Mouse (Mus musculus): ENCODE results near the gene Cfap52. TPM values are rescaled to one million over a fixed set of nuclear protein-coding genes. Genes with fewer than 3 reads are reported as not detected.

The Cfap52 gene
- polyA plus RNA-seq, 1 experiment from 2014 or later = not detected

GRCm38 (mm10) chr11:67923720-67924119, 41.7 kb downstream of the Cfap52 start:
- Histone ChIP-seq H3K4me2 (ENCODE audit: low read depth, low read length) (no peak overlapping the region), H3K4me3 (ENCODE audit: low read depth, low read length) (no peak overlapping the region), H3K4me1 (ENCODE audit: control insufficient read depth, insufficient read depth, low read length) (no peaks in the 10 kb centered on the region; the same call in 1 of the 2 replicates), H3K36me3 (replicated peaks; ENCODE audit: control insufficient read depth, insufficient read depth, low read depth, low read length) (no peaks in the 10 kb centered on the region), H3K27ac (replicated peaks; ENCODE audit: low read depth, low read length) (no peak overlapping the region), H3K9ac (replicated peaks; ENCODE audit: low read length) (no peak overlapping the region), H3K27me3 (ENCODE audit: control insufficient read depth, insufficient read depth, low read length) (peaks cover 18% of the 10 kb centered on the region), H3K9me3 (replicated peaks; ENCODE audit: control insufficient read depth, low read length) (no peaks in the 10 kb centered on the region)
- no peak for ATAC-seq (replicated peaks; ENCODE audit: insufficient number of reproducible peaks, low FRiP score, low TSS enrichment, low read depth)
- 93% methylated on average over 5 of the region's 5 CpGs for WGBS
- DNase-seq (ENCODE audit: low spot score) = no peak

GRCm38 (mm10) chr11:67922755-67923125, 42.7 kb downstream of the Cfap52 start:
- H3K27me3 ChIP-seq (ENCODE audit: control insufficient read depth, insufficient read depth, low read length) = peaks cover 18% of the 10 kb centered on the region
- no peaks in the 10 kb centered on the region for H3K9me3 ChIP-seq (replicated peaks; ENCODE audit: control insufficient read depth, low read length)
- no peak overlapping the region for H3K9ac ChIP-seq (replicated peaks; ENCODE audit: low read length)
- DNase-seq (ENCODE audit: low spot score) (peak; percentile 86), ATAC-seq (replicated peaks; ENCODE audit: insufficient number of reproducible peaks, low FRiP score, low TSS enrichment, low read depth) (peak; percentile 84)
- H3K4me2 ChIP-seq (ENCODE audit: low read depth, low read length) = peak overlapping the region; percentile 100
- under 1% methylated on average over 12 of the region's 12 CpGs for WGBS
- H3K36me3 ChIP-seq (replicated peaks; ENCODE audit: control insufficient read depth, insufficient read depth, low read depth, low read length) = no peaks in the 10 kb centered on the region
- H3K4me3 ChIP-seq (ENCODE audit: low read depth, low read length) = peak overlapping the region; percentile 75
- no peak overlapping the region for H3K27ac ChIP-seq (replicated peaks; ENCODE audit: low read depth, low read length)
- H3K4me1 ChIP-seq (ENCODE audit: control insufficient read depth, insufficient read depth, low read length) = no peaks in the 10 kb centered on the region; the same call in 1 of the 2 replicates

GRCm38 (mm10) chr11:67921827-67922754, 43.4 kb downstream of the Cfap52 start, which contains the start of gene Usp43:
Usp43 (minus strand) TSS chr11:67922153.
- Histone ChIP-seq H3K27ac (replicated peaks; ENCODE audit: low read depth, low read length) (no peak within 1 kb of the TSS), H3K27me3 (ENCODE audit: control insufficient read depth, insufficient read depth, low read length) (peaks cover 18% of the 10 kb centered on the region), H3K4me2 (ENCODE audit: low read depth, low read length) (peak within 1 kb of the TSS; percentile 100), H3K36me3 (replicated peaks; ENCODE audit: control insufficient read depth, insufficient read depth, low read depth, low read length) (no peaks in the 10 kb centered on the region), H3K4me3 (ENCODE audit: low read depth, low read length) (peak within 1 kb of the TSS; percentile 75), H3K9ac (replicated peaks; ENCODE audit: low read length) (peak within 1 kb of the TSS; percentile 47), H3K4me1 (ENCODE audit: control insufficient read depth, insufficient read depth, low read length) (no peaks in the 10 kb centered on the region; the same call in 1 of the 2 replicates), H3K9me3 (replicated peaks; ENCODE audit: control insufficient read depth, low read length) (no peaks in the 10 kb centered on the region)
- under 1% methylated on average over 45 of the region's 80 CpGs for WGBS
- DNase-seq (ENCODE audit: low spot score) = peak; percentile 65
- ATAC-seq (replicated peaks; ENCODE audit: insufficient number of reproducible peaks, low FRiP score, low TSS enrichment, low read depth) = peak; percentile 65; the same call in 1 of the 2 replicates

GRCm38 (mm10) chr11:67921091-67921826, 44.2 kb downstream of the Cfap52 start:
- ATAC-seq (replicated peaks; ENCODE audit: insufficient number of reproducible peaks, low FRiP score, low TSS enrichment, low read depth) (peak; percentile 21; the same call in 1 of the 2 replicates), DNase-seq (ENCODE audit: low spot score) (peak; percentile 57)
- Histone ChIP-seq H3K4me1 (ENCODE audit: control insufficient read depth, insufficient read depth, low read length) (no peaks in the 10 kb centered on the region; the same call in 1 of the 2 replicates), H3K36me3 (replicated peaks; ENCODE audit: control insufficient read depth, insufficient read depth, low read depth, low read length) (no peaks in the 10 kb centered on the region), H3K4me2 (ENCODE audit: low read depth, low read length) (peak overlapping the region; percentile 100), H3K27ac (replicated peaks; ENCODE audit: low read depth, low read length) (no peak overlapping the region), H3K4me3 (ENCODE audit: low read depth, low read length) (peak overlapping the region; percentile 75), H3K9ac (replicated peaks; ENCODE audit: low read length) (peak overlapping the region; percentile 47), H3K9me3 (replicated peaks; ENCODE audit: control insufficient read depth, low read length) (no peaks in the 10 kb centered on the region), H3K27me3 (ENCODE audit: control insufficient read depth, insufficient read depth, low read length) (peaks cover 18% of the 10 kb centered on the region)
- WGBS = 2% methylated on average over 47 of the region's 47 CpGs

GRCm38 (mm10) chr11:67920226-67920960, 45.1 kb downstream of the Cfap52 start:
- DNase-seq (ENCODE audit: low spot score) = no peak
- H3K9ac ChIP-seq (replicated peaks; ENCODE audit: low read length) = no peak overlapping the region
- H3K9me3 ChIP-seq (replicated peaks; ENCODE audit: control insufficient read depth, low read length) = no peaks in the 10 kb centered on the region
- H3K27me3 ChIP-seq (ENCODE audit: control insufficient read depth, insufficient read depth, low read length) = peaks cover 18% of the 10 kb centered on the region
- ATAC-seq (replicated peaks; ENCODE audit: insufficient number of reproducible peaks, low FRiP score, low TSS enrichment, low read depth) = no peak
- no peak overlapping the region for H3K27ac ChIP-seq (replicated peaks; ENCODE audit: low read depth, low read length)
- H3K36me3 ChIP-seq (replicated peaks; ENCODE audit: control insufficient read depth, insufficient read depth, low read depth, low read length) = no peaks in the 10 kb centered on the region
- 42% methylated on average over 9 of the region's 9 CpGs for WGBS
- H3K4me2 ChIP-seq (ENCODE audit: low read depth, low read length) = no peak overlapping the region
- H3K4me1 ChIP-seq (ENCODE audit: control insufficient read depth, insufficient read depth, low read length) = no peaks in the 10 kb centered on the region; the same call in 1 of the 2 replicates
- no peak overlapping the region for H3K4me3 ChIP-seq (ENCODE audit: low read depth, low read length)

GRCm38 (mm10) chr11:67919593-67919992, 45.9 kb downstream of the Cfap52 start:
- Histone ChIP-seq H3K27me3 (ENCODE audit: control insufficient read depth, insufficient read depth, low read length) (peaks cover 18% of the 10 kb centered on the region), H3K36me3 (replicated peaks; ENCODE audit: control insufficient read depth, insufficient read depth, low read depth, low read length) (no peaks in the 10 kb centered on the region), H3K4me1 (ENCODE audit: control insufficient read depth, insufficient read depth, low read length) (no peaks in the 10 kb centered on the region; the same call in 1 of the 2 replicates), H3K9me3 (replicated peaks; ENCODE audit: control insufficient read depth, low read length) (no peaks in the 10 kb centered on the region), H3K9ac (replicated peaks; ENCODE audit: low read length) (no peak overlapping the region), H3K27ac (replicated peaks; ENCODE audit: low read depth, low read length) (no peak overlapping the region), H3K4me3 (ENCODE audit: low read depth, low read length) (no peak overlapping the region), H3K4me2 (ENCODE audit: low read depth, low read length) (no peak overlapping the region)
- DNase-seq (ENCODE audit: low spot score) (no peak), ATAC-seq (replicated peaks; ENCODE audit: insufficient number of reproducible peaks, low FRiP score, low TSS enrichment, low read depth) (no peak)
- WGBS = 59% methylated on average over 5 of the region's 5 CpGs

- 75% methylated on average over 3 of the region's 3 CpGs for WGBS
- H3K4me3 ChIP-seq (ENCODE audit: low read depth, low read length) = no peak overlapping the region
- DNase-seq (ENCODE audit: low spot score) (no peak), ATAC-seq (replicated peaks; ENCODE audit: insufficient number of reproducible peaks, low FRiP score, low TSS enrichment, low read depth) (no peak)
- no peak overlapping the region for H3K9ac ChIP-seq (replicated peaks; ENCODE audit: low read length)
- no peaks in the 10 kb centered on the region for H3K9me3 ChIP-seq (replicated peaks; ENCODE audit: control insufficient read depth, low read length)
- H3K36me3 ChIP-seq (replicated peaks; ENCODE audit: control insufficient read depth, insufficient read depth, low read depth, low read length) = no peaks in the 10 kb centered on the region
- no peak overlapping the region for H3K4me2 ChIP-seq (ENCODE audit: low read depth, low read length)
- no peaks in the 10 kb centered on the region; the same call in 1 of the 2 replicates for H3K4me1 ChIP-seq (ENCODE audit: control insufficient read depth, insufficient read depth, low read length)
- H3K27ac ChIP-seq (replicated peaks; ENCODE audit: low read depth, low read length) = no peak overlapping the region
- H3K27me3 ChIP-seq (ENCODE audit: control insufficient read depth, insufficient read depth, low read length) = peaks cover 18% of the 10 kb centered on the region
These were observed 48.3 kb downstream of the Cfap52 start for GRCm38 (mm10) chr11:67917126-67917525.

Data from embryonic facial prominence, embryonic 11.5 days (tissue).